Mouse (Mus musculus) bone marrow, adult 2 months (tissue): ENCODE measurements around the gene Musk. TPM values are rescaled to one million over a fixed set of nuclear protein-coding genes. Genes with fewer than 3 reads are reported as not detected.

Experiments
- H3K27ac ChIP-seq: fragments of 200-500 bp; 2 replicates; pipeline ENCODE4 v1.5.1; 2012; ENCODE audit warnings: low read depth, mild to moderate bottlenecking, control low read depth, inconsistent platforms, low read length; ENCODE audit not compliant: control insufficient read depth, poor library complexity, insufficient read depth
- H3K4me1 ChIP-seq: fragments of 200-500 bp; 2 replicates; pipeline ENCODE4 v1.6.1; 2011; ENCODE audit warnings: low read length; ENCODE audit not compliant: control insufficient read depth, insufficient read depth
- H3K4me3 ChIP-seq: fragments of 200-500 bp; replicated peaks from 2 replicates; pipeline ENCODE3; 2011; ENCODE audit warnings: mild to moderate bottlenecking, low read depth, low read length, control low read depth; ENCODE audit not compliant: control insufficient read depth
- CTCF ChIP-seq: fragments of 200-500 bp; IDR thresholded peaks from 2 replicates; pipeline ENCODE4 v1.5.1; 2011; ENCODE audit warnings: low read length, control low read depth; ENCODE audit not compliant: control insufficient read depth, insufficient read depth
- POLR2A ChIP-seq: fragments of 200-500 bp; IDR thresholded peaks from 2 replicates; pipeline ENCODE4 v1.6.1; 2011; ENCODE audit warnings: low read depth, mild to moderate bottlenecking, control low read depth, low read length, borderline replicate concordance; ENCODE audit not compliant: control insufficient read depth
- WGBS: fragments of 180-500 bp; shearing (Covaris S2); methylation state at CpG from one replicate; pipeline ENCODE4 v1.1.7; 2018; 5-methylcytosine and 5-hydroxymethylcytosine counted together
- polyA plus RNA-seq: library from polyadenylated mRNA; stranded (reverse); fragments of >200 nt; gene quantifications from 2 replicates; pipeline ENCODE4 v1.2.4, GENCODE M21; 2011; ENCODE audit warnings: low replicate concordance; ENCODE audit not compliant: missing spikeins, insufficient read depth, insufficient read length

Gene Musk
- polyA plus RNA-seq, 1 experiment, result 2.1 TPM

DNA sequence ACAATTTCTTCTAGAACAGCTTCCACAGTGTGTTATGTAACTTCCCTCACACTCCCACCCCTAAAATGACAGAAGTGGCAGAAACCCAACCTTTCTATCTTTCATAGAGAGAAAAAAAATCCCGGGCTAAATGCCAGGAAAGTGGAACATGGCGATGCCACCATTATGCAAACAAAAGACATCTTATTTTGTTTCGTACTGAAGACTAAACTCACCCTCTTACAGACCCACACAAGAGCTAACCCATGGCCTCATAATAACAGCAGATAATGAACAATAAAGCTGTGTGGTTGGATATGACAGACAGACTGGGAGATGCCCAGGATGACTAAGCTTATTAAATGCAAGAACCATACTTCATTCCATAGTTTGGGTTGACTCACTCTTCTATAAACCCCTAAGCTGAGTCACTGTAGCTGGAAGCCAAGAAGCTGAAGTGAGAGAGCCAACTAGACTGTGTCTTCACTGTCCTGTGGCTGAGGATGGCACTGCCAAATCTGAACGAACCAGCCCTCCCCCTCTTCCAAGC is 116.3 kb downstream of the Musk start:
- 39% methylated on average over 4 of the region's 4 CpGs for WGBS
- H3K4me3 ChIP-seq, result no peak overlapping the region
- H3K27ac ChIP-seq, result no peak overlapping the region
- TF ChIP-seq CTCF (no peak), POLR2A (no peak)
- no peaks in the 10 kb centered on the region for H3K4me1 ChIP-seq

DNA sequence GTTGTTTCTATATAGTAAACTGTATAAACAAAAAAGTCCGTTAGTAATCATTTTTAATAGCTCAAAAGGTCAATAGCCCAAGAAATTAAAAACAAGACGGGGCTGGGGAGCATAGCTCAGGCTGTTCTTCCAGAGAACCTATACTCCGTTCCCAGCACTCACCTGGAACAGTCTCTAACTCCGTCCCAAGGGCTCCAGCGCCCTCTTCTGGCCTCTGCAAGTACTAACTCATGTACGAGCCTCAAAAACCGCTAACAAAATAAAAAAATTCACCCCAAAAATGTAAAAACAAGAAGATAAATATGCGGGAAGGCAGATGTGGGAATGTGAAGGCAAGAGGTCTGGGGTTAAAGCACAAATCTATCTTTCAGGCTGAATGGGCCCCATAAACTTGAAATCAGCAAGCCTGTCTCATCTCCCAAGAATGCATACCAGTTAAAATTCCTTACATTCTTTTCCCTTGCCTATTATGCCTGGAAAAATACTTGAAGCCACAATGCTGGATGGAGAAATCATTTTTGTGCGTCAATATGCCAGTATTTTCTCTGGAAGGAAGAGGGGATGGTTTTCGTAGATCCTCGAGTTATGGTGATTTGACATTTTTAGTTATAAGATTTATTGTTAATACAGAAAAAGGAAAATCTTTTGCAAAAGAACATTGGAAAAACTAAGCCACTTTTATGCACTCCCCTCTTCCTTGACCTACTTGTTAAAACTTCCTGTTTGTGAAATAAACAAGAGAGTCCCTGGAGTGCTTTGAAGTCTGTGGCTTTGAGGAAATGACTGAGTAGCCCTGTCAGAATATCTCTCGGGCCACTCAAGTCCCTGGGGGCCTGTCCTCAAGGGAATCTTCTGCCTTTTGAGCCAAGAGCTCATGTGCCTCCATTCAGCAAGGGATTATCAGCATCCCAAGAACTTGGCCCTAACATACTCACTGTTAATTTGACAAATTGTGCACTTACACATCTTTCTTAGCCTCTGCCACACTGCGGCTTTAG is 127.7 kb downstream of the Musk start:
- 80% methylated on average over 13 of the region's 13 CpGs for WGBS
- Histone ChIP-seq H3K27ac (no peak overlapping the region), H3K4me1 (no peaks in the 10 kb centered on the region), H3K4me3 (no peak overlapping the region)
- TF ChIP-seq POLR2A, result no peak
- no peak for TF ChIP-seq CTCF

DNA sequence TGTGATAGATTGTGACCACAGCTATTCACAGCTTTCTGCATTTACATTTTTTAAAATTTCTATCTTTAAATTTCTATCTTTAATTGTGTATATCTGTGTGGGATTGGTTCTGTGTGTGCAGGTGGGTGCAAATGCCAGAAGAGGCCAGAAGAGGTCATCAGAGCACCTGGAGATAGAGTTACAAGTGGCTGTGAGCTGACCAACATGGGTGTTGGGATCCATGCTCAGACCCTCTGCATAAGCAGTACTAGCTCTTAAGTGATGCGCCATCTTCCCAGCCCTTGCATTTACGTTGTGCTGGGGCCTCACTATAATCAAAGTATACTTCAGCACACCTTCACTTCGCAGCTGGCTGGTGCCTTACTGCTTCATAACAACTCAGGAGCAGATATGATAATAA is 129.8 kb downstream of the Musk start:
- Histone ChIP-seq H3K27ac (no peak overlapping the region), H3K4me3 (no peak overlapping the region), H3K4me1 (no peaks in the 10 kb centered on the region)
- 80% methylated on average over 3 of the region's 3 CpGs for WGBS
- no peak for TF ChIP-seq POLR2A
- TF ChIP-seq CTCF, result peak; percentile 29; the same call in 1 of the 2 replicates

- no peak overlapping the region for H3K27ac ChIP-seq
- no peak overlapping the region for H3K4me3 ChIP-seq
- WGBS, result 61% methylated on average over 4 of the region's 4 CpGs
- H3K4me1 ChIP-seq, result no peaks in the 10 kb centered on the region
- TF ChIP-seq CTCF (no peak), POLR2A (no peak)
Observed at GRCm38 (mm10) chr4:58417319-58417718, 131.6 kb downstream of the Musk start.

DNA sequence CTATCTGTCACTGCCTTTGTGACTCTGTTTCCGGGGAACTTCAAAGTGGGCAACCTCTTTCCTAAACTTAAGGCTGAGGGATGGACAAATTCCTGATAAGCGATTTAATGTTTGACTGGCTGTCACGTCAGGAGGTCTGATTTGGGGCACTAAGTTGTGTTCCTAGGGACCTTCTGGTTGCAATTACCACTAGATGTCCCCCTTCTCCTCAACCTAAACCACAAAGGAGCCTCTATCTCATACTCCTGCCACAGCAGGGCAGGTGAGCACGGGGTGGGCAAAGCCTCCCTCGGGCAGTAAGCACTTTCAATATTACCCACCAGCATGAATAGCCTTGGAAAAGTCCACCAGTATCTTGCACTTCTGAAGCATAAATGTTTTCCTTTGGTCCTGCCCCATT is 133.5 kb downstream of the Musk start:
- no peak for TF ChIP-seq POLR2A
- TF ChIP-seq CTCF, result no peak
- 23% methylated on average over 5 of the region's 5 CpGs for WGBS

DNA sequence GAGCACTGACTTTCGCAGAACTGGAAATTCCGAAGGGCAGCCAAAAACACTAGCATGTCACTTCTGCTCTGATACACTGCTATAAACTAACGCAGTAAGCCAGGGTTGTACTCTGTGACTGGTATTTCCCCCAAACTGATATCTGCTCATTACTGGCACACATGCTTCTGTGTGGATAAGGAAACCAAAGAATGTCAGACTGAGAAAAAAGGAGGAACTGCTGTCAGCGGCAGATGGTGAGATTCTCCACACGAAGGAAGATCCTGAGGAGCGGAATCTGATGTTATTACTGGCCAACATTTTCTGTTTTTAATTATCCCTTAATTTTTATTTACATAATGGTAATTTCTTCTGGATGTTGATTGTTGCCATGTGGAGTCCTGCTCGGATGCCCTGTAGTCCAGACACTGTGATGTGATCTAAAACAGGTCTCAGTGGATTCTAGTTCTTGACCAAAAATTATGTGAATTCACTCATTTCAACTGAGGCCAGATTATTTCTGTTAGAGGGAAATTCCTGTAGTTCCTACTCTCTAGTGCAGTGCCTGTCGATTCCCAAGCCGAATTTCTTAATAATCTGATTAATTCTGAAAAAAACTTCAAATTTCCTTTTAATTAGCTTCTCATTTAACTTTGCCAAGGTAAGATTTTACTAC is 137.6 kb downstream of the Musk start:
- TF ChIP-seq CTCF, result no peak
- no peak for TF ChIP-seq POLR2A
- WGBS, result 27% methylated on average over 9 of the region's 9 CpGs
- Histone ChIP-seq H3K27ac (no peak overlapping the region), H3K4me1 (no peaks in the 10 kb centered on the region; the same call in 1 of the 2 replicates), H3K4me3 (no peak overlapping the region)

More for the DNA sequence above, 133.5 kb downstream of the Musk start:
- no peak overlapping the region for H3K27ac ChIP-seq
- H3K4me1 ChIP-seq, result no peaks in the 10 kb centered on the region
- H3K4me3 ChIP-seq, result no peak overlapping the region

Other genes starting within 250 kb of the Musk start
- 0.99 and 1.3 TPM in 2 replicates for gene Svep1, start 79.1 kb upstream of the Musk start, polyA plus RNA-seq